Mouse (Mus musculus): Measurements from ENCODE around the gene Mrln. TPM values are rescaled to one million over a fixed set of nuclear protein-coding genes. Genes with fewer than 3 reads are reported as not detected.

The Mrln gene
- polyA plus RNA-seq, 1 experiment from 2014 or later, result not detected

GRCm38 (mm10) chr10:70255601-70256210 is 51.2 kb downstream of the Mrln start:
- ATAC-seq (ENCODE audit: low FRiP score), result no peak
- H3K27me3 ChIP-seq (ENCODE audit: control insufficient read depth, insufficient read depth, low read length), result no peaks in the 10 kb centered on the region
- WGBS, result 85% methylated on average over 15 of the region's 15 CpGs

GRCm38 (mm10) chr10:70257029-70257428 is 52.6 kb downstream of the Mrln start:
- no peaks in the 10 kb centered on the region for H3K27me3 ChIP-seq (ENCODE audit: control insufficient read depth, insufficient read depth, low read length)
- H3K9me3 ChIP-seq (ENCODE audit: control insufficient read depth, low read length), result no peaks in the 10 kb centered on the region
- no peak overlapping the region for H3K27ac ChIP-seq (ENCODE audit: low read depth, low read length)
- H3K4me2 ChIP-seq, result no peak overlapping the region
- H3K36me3 ChIP-seq (ENCODE audit: control insufficient read depth, insufficient read depth, low read length), result no peaks in the 10 kb centered on the region
- no peak overlapping the region for H3K4me3 ChIP-seq (ENCODE audit: low read depth, low read length)
- ATAC-seq (ENCODE audit: low FRiP score), result no peak
- WGBS, result 81% methylated on average over 4 of the region's 4 CpGs
- no peak overlapping the region for H3K9ac ChIP-seq (ENCODE audit: low read length)
- no peak for DNase-seq (ENCODE audit: low spot score, missing footprints)
- H3K4me1 ChIP-seq (ENCODE audit: control insufficient read depth, insufficient read depth, low read length), result no peaks in the 10 kb centered on the region

More at GRCm38 (mm10) chr10:70255601-70256210, 51.2 kb downstream of the Mrln start:
- Histone ChIP-seq H3K4me1 (ENCODE audit: control insufficient read depth, insufficient read depth, low read length) (no peaks in the 10 kb centered on the region), H3K4me3 (ENCODE audit: low read depth, low read length) (no peak overlapping the region), H3K9me3 (ENCODE audit: control insufficient read depth, low read length) (no peaks in the 10 kb centered on the region), H3K9ac (ENCODE audit: low read length) (no peak overlapping the region), H3K4me2 (no peak overlapping the region), H3K36me3 (ENCODE audit: control insufficient read depth, insufficient read depth, low read length) (no peaks in the 10 kb centered on the region), H3K27ac (ENCODE audit: low read depth, low read length) (no peak overlapping the region)
- no peak for DNase-seq (ENCODE audit: low spot score, missing footprints)

DNA sequence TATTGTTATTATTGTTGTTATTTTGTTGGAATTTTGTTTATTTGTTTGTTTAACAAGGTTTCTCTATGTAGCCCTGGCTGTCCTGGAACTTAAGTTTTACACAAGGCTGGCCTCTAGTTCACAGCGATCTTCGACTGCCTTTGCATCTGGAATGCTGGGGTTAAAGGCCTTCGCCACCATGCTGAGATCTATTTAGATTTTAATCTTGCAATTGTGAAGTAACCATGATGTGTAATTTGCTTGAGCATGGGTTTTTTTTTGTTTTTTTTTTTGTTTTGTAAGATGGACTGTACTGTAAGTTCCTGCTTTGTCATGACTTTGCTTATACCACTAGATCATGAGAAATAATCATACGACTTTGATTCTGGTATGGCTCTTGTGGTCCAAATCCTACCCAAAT is 56.4 kb downstream of the Mrln start:
- Histone ChIP-seq H3K4me2 (no peak overlapping the region), H3K4me3 (ENCODE audit: low read depth, low read length) (no peak overlapping the region), H3K36me3 (ENCODE audit: control insufficient read depth, insufficient read depth, low read length) (no peaks in the 10 kb centered on the region), H3K9me3 (ENCODE audit: control insufficient read depth, low read length) (no peaks in the 10 kb centered on the region), H3K27ac (ENCODE audit: low read depth, low read length) (no peak overlapping the region), H3K9ac (ENCODE audit: low read length) (no peak overlapping the region), H3K27me3 (ENCODE audit: control insufficient read depth, insufficient read depth, low read length) (no peaks in the 10 kb centered on the region), H3K4me1 (ENCODE audit: control insufficient read depth, insufficient read depth, low read length) (no peaks in the 10 kb centered on the region)
- WGBS, result 48% methylated on average over 4 of the region's 4 CpGs
- ATAC-seq (ENCODE audit: low FRiP score) (no peak), DNase-seq (ENCODE audit: low spot score, missing footprints) (peak; percentile 83)

GRCm38 (mm10) chr10:70262051-70262450 is 57.6 kb downstream of the Mrln start:
- Histone ChIP-seq H3K9me3 (ENCODE audit: control insufficient read depth, low read length) (no peaks in the 10 kb centered on the region), H3K27me3 (ENCODE audit: control insufficient read depth, insufficient read depth, low read length) (no peaks in the 10 kb centered on the region), H3K4me1 (ENCODE audit: control insufficient read depth, insufficient read depth, low read length) (no peaks in the 10 kb centered on the region), H3K36me3 (ENCODE audit: control insufficient read depth, insufficient read depth, low read length) (no peaks in the 10 kb centered on the region), H3K4me3 (ENCODE audit: low read depth, low read length) (no peak overlapping the region), H3K27ac (ENCODE audit: low read depth, low read length) (no peak overlapping the region), H3K4me2 (no peak overlapping the region), H3K9ac (ENCODE audit: low read length) (no peak overlapping the region)
- ATAC-seq (ENCODE audit: low FRiP score) (no peak), DNase-seq (ENCODE audit: low spot score, missing footprints) (no peak)
- 94% methylated on average over 3 of the region's 3 CpGs for WGBS

- Histone ChIP-seq H3K27me3 (ENCODE audit: control insufficient read depth, insufficient read depth, low read length) (no peaks in the 10 kb centered on the region), H3K4me1 (ENCODE audit: control insufficient read depth, insufficient read depth, low read length) (no peaks in the 10 kb centered on the region), H3K9me3 (ENCODE audit: control insufficient read depth, low read length) (no peaks in the 10 kb centered on the region), H3K4me2 (no peak overlapping the region), H3K9ac (ENCODE audit: low read length) (no peak overlapping the region), H3K36me3 (ENCODE audit: control insufficient read depth, insufficient read depth, low read length) (no peaks in the 10 kb centered on the region), H3K4me3 (ENCODE audit: low read depth, low read length) (no peak overlapping the region), H3K27ac (ENCODE audit: low read depth, low read length) (no peak overlapping the region)
- WGBS, result 48% methylated on average over 4 of the region's 4 CpGs
- no peak for ATAC-seq (ENCODE audit: low FRiP score)
- DNase-seq (ENCODE audit: low spot score, missing footprints), result peak; percentile 67
These were observed 59.3 kb downstream of the Mrln start for GRCm38 (mm10) chr10:70263681-70264189.

DNA sequence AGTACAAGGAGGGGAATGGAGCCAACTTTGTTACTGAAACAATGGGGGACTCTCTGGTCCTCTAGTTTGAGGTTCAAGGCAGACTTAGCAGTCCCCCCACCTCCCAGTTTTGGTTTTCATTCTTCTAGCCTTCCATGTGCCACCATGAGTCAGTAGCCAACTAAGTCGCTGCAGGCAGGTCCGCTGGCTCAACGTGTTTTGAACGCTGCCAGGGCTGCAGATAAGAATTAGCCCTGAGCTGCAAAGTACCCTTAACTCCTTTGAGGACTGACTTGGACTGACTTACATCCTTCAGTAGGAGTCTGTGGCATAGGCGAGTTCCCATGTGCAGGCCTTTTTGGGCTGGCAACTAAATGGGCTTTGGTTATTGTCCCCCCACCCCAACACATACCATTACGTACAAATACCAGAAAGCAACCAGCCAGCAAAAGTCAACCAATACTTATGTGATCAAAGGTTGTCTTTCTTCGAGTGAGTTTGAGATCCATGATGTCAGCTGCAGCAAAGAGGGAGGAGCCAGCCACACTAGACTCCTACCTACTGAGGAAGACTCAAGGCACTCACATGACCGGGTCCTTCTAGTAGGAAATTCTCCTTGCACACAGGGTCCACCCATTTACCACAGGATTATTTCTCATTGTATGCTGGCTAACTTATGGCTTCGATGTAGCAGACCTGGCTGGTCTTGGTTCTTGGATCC is 60.0 kb downstream of the Mrln start:
- Histone ChIP-seq H3K4me3 (ENCODE audit: low read depth, low read length) (no peak overlapping the region), H3K4me2 (no peak overlapping the region), H3K27ac (ENCODE audit: low read depth, low read length) (no peak overlapping the region), H3K9me3 (ENCODE audit: control insufficient read depth, low read length) (no peaks in the 10 kb centered on the region), H3K9ac (ENCODE audit: low read length) (no peak overlapping the region), H3K36me3 (ENCODE audit: control insufficient read depth, insufficient read depth, low read length) (no peaks in the 10 kb centered on the region), H3K4me1 (ENCODE audit: control insufficient read depth, insufficient read depth, low read length) (no peaks in the 10 kb centered on the region), H3K27me3 (ENCODE audit: control insufficient read depth, insufficient read depth, low read length) (no peaks in the 10 kb centered on the region)
- 90% methylated on average over 9 of the region's 9 CpGs for WGBS
- ATAC-seq (ENCODE audit: low FRiP score), result no peak
- DNase-seq (ENCODE audit: low spot score, missing footprints), result peak; percentile 51

DNA sequence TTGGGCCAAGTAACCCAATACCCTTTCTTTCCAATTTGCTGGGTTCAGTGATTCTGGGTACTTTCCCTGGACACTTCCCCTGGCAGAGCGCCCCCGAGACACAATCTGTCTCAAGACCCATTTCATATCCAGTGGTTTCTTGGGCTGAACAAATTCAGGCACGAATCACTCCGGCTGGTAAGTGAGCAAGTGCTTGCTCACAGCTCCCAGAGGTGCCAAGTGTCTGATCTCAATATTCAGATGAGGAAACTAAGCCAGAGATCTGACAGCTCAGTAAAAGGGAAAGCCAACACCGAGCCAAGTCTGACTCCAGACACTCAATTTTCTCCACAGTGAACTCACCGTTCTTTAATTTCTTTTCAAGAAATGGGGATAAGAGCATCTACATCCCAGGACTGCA is 62.0 kb downstream of the Mrln start:
- Histone ChIP-seq H3K36me3 (ENCODE audit: control insufficient read depth, insufficient read depth, low read length) (no peaks in the 10 kb centered on the region), H3K4me3 (ENCODE audit: low read depth, low read length) (no peak overlapping the region), H3K9ac (ENCODE audit: low read length) (no peak overlapping the region), H3K27me3 (ENCODE audit: control insufficient read depth, insufficient read depth, low read length) (no peaks in the 10 kb centered on the region), H3K4me1 (ENCODE audit: control insufficient read depth, insufficient read depth, low read length) (no peaks in the 10 kb centered on the region), H3K27ac (ENCODE audit: low read depth, low read length) (no peak overlapping the region), H3K4me2 (no peak overlapping the region), H3K9me3 (ENCODE audit: control insufficient read depth, low read length) (no peaks in the 10 kb centered on the region)
- ATAC-seq (ENCODE audit: low FRiP score), result no peak
- 91% methylated on average over 6 of the region's 6 CpGs for WGBS
- DNase-seq (ENCODE audit: low spot score, missing footprints), result no peak

DNA sequence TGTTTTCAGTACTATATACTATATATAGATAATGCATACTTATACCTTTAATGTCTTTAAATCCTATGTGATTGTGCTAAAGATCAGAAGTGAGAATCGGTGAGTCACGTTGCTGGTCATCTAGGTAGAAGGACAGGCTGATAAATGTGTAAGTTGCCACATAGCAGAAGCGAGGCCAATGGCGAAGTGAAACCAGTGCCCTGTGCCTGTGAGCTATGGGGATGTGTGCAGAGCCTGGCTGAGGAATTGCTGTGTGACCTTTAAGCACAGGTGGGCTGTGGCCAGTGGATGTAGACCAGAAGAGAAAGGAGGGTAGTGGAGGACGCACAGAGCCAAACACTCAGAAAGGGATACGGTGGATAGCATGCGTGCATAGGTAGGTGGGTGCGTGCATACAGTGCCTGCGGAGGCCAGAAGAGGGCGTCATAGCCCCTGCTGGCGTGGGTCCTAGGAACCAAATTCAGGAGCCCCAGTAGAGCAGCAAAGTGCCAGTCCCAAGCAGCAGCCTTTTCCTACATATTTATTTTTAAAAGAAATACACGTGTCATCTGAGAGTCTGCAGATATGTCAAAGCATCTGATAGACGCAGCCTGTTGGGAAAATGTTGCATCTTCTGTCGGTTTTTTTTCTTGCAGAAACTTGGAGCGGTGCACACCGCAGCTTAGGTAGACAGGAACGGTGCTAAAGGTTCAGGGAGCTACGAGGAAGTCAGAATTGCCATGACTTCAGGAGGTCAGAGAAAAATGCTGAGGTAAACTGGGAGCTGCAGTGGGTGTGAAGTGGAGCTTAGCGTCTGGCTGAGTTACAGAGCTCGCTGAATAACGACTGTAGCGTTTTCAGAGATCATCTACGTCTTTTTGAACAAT is 64.3 kb downstream of the Mrln start:
- 83% methylated on average over 23 of the region's 23 CpGs for WGBS
- Histone ChIP-seq H3K27me3 (ENCODE audit: control insufficient read depth, insufficient read depth, low read length) (no peaks in the 10 kb centered on the region), H3K9me3 (ENCODE audit: control insufficient read depth, low read length) (no peaks in the 10 kb centered on the region), H3K4me3 (ENCODE audit: low read depth, low read length) (no peak overlapping the region), H3K4me2 (no peak overlapping the region), H3K4me1 (ENCODE audit: control insufficient read depth, insufficient read depth, low read length) (no peaks in the 10 kb centered on the region), H3K9ac (ENCODE audit: low read length) (no peak overlapping the region), H3K36me3 (ENCODE audit: control insufficient read depth, insufficient read depth, low read length) (no peaks in the 10 kb centered on the region), H3K27ac (ENCODE audit: low read depth, low read length) (no peak overlapping the region)
- ATAC-seq (ENCODE audit: low FRiP score) (no peak), DNase-seq (ENCODE audit: low spot score, missing footprints) (peak; percentile 73)
